Mouse (Mus musculus) right cerebral cortex, postnatal 10 days (tissue): ENCODE measurements around the gene Zfp648.
A peak's percentile ranks its signal among the peaks of the same experiment; 100 is the strongest.

Experiments used
- DNase-seq, 2 experiments: peaks; one replicate each; pipeline ENCODE4 v3.0.0; 2021; ENCODE audit warnings: low spot score in 2 of 2

Gene Zfp648

DNA sequence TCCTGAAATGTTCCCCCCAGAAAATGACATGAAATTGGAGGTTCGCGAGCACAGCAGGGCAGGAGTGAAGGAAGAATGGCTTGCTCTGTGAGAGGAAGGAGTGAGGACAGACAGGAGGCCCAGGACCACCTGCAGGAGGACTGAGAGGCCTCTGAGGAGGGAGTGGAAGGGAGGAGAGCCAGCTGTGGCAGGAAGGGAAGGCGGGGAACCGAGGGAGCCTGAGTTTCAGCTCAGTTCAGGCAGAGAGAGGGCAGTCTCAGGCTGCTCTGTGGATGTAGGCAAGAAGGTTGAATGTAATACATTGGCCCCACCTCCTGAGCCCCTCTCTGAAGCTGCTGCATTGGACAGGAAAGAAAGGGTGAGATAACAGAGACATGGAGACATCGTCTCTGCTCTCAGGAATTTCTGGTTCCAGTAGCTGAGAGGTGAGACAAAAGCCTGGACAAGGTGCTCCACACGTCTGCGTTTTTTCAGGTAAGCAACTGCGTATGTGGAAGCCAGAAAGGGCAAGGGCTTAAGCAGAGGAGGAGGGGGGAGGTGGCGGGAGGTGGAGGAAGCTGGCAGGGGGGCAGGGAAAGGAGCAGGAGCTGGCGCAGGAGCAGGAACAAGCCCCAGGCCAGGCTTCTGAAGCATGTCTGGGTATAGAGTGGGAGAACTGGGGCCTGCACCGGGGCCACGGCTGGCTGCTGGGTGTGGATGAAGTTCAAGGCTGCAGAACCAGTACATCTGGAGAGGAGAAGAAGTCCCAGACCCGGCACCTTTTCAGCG is at the start of gene Zfp648:
Gene Zfp648, plus strand, starts transcription at position 233 of the 768 bp plus-strand sequence.
- DNase-seq, result no peak

DNA sequence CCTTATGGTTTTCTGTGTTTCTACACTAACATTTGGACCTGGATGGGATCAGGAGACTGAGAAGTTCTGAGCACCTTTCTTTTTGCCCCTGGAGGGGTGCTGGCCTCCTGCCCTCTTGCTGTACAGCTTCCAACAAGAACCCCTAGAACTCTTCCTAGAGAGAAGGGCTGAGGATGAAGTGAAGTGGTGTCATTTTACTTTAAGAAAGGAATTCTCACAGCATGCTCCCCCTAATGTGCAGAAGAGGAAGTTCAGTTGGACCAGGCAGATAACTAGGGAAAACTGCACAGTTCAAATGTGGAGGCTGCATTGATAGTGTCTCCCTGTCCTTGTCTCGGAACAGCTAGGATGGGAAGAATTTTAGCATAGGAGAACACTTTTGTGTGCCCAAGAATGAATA is 48.4 kb upstream of the Zfp648 start:
- DNase-seq, result no peak

DNA sequence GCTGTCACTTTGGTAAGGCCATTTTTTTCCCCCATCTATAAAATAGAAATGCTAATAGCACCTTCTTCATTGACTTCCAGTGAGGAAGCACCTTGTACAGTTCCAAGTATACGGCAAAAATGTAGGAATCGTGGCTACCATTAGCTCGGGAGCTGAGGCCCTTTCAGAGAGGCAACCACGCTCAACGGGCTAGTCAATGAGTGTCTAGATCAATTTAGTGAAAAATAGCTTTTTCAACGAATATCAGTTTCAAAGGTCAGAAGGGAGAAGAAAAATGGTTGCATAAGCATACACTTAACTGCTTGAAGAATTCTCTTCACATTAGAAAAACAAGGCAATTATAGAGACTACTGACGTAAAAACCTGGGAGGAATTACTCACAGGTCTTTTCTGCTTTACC is 47.2 kb upstream of the Zfp648 start:
- no peak for DNase-seq

DNA sequence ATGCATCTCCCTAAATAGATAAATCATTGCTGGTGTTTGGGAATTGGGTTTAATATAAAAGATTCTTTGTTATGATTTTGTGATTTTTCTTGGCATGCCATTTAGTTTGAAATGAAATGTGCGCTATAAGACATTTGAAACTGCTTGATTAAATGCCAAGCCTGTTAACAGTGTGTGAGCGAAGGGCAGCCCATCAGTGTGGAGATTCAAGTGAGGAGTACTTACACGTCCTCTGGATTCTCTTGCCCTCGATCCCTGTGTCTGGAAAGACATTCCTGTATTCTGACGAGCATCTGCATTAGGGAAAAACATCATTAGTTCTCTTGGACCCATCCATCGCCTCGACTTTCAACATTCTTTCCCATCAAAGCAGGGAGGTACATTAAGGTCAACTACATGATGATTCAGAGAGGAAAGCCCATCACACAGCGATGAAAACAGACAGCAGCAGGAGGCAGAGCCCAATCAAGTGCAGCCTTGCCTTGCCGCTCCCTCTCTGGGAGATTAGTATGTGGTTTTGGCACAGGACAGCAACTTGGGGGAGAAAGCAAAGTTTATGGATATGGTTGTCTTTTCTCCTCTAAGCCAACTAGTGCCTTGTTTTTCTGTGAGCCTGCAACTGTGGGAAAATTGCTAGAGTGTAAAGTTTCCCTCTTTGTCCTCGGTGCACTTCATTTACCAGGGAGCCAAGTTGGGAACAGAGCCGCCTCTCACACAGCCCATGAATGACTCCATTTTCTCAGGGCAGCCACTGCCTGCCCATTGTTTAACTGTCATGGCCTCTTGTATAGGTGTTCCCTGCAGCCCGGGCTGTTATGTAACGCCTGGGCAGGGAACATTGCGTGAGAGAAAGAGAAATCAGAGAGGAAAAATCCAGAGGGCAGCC is 44.6 kb upstream of the Zfp648 start:
- DNase-seq, result peak; percentile 79 to 87

DNA sequence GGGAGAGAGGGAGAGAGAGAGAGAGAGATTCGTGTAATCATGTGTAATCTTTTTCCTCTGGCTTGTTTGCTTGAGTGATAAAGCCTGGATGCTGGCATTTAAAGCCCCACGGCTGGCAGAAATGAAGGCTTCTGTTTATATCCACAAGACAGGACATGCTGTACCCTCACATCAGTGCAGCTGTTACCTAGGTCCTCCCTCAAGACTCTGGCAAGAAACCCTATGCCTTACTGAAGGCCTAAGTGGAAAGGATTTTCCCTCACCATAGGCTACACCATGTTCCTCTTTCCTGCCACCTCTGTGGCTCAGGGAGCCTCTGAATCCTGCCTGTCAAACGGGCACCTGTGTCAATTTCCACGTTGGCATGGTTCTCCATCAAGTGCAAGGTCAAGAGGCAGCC is 43.9 kb upstream of the Zfp648 start:
- DNase-seq, result peak; percentile 41 to 46

DNA sequence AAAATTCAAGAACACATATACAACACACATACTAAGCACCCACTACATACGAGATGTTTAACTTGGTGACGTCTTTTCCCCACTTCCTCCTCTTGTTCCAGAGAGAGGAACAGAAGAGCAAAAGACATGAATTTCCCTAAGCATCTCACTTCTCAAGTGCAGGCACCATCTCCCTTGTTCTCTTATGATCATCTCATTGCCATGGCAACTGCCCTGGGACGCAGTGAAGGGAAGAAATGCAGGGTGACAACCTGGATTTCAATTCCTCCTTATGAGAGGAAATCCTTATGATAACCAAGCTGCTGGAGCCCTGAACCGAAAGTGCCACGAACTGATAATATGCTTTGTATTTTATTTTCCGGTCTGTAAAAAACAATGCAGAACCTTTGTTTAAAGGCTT is 33.3 kb upstream of the Zfp648 start:
- no peak for DNase-seq

DNA sequence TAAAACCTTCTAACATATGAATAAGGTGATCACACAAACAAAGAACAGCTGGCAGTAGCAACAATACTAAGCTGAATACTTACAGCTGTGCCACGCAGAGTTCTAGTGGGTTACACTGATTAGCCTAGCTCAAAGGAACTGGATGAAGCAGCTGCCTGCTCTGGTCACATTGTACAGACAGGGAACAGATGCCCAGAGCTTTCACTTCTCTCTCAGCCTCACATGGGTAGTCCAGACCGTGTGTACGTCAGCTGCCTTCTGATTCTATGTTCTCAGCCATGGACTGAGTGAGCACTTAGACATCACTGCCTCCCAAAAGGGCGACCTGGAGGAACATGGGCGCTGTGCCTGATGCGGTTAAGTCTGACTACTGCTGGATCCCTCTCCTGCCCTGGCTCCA is 25.7 kb upstream of the Zfp648 start:
- DNase-seq, result peak; percentile 33 to 56

DNA sequence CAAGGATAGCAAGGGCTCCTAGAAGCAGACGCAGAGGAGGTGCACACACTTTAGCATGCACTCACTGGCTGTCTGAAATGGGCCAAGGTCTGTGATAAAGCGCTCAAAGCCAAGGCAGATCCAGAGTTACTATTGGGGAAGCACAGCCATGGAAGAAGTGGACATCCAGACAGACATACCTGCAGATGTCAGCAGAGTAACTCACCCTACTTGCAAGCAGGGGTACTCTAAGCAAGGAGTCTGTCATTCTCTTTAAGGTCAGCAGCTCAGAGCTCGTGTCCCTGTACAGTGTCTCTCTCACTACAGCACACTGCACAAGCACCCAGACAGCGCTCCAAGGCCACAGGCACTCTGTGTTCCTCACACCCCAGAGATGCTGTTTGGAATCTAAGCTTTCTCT is 23.2 kb upstream of the Zfp648 start:
- DNase-seq, result no peak

DNA sequence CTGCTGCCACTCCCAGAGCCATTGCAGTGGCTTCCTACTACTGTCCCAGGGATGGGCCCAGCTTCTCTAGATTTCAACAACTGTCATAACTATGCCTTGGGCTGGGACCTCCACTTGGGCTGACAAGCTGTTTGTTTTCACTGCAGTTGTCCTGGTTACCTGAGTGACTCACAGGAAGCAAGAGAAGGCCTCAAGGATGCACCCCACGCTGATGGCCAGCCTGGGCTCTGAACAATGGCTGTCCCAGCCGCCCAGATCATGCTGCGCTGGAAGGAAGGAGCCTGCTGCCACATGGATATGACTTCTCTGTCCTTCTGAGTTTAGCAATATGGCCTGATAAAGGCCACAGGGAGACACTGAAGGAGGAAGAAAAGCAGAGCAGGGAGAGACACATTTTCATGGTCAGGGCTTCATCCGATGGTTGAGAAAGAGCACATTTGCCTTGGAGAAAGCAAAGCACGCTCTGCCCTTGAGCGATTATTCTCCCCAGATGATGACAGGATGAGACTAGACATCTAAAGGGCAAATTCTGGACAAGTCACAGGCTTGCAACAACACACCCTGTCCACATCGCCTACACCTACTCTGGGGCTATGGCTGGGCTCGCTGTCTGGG is 22.3 kb upstream of the Zfp648 start:
- no peak for DNase-seq

DNA sequence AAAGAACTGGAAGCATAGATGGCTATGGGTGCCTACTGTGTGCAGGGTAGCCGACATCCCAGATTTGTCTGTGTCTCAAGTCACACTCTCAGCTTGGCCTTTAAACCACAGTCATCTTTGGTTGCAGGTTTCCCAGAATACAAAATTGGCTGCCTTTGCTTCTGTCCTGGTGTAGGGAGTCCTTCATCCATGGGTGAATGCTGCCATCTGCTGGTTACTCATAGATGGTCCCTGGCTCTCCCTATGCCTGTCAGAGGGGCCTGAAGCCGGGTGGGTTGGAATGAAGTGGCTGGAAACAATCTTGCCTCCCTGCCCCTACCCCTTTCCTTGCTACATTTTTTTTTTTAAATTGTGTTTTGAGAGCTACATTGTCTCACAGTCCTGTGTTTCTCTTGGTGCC is 20.0 kb upstream of the Zfp648 start:
- peak; percentile 89 to 91 for DNase-seq

DNA sequence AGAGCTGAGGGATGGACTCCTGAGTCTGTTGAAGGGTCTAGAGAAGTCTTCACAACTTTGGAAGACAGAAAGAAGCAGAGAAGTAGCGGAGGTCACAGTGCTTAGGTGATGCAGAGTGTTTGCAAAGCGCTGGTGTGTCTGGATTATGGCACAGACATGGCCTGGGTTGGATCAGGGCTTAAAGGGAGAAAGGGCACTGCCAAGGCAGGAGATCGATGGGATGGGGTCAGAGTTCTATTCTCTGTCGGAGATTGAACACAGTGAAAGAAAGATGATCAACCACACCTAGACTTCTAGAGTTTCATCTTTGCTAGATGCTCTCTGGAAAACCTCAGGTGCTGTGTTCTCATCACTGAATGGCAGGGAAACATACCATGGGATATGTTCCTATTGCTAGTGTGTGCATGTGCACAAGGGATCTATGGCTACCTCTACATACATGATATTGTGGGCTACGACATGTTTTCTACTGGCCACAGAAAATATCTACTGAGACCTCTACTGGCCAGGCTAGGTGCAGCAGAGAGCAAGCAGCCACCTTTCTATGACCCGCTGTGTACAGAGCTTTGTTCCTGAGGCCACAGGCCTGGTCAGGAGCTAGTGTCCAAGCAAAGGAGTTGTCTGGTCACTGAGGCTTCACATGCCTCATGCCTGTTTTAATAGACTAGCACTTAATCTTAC is 18.5 kb upstream of the Zfp648 start:
- DNase-seq, result no peak

DNA sequence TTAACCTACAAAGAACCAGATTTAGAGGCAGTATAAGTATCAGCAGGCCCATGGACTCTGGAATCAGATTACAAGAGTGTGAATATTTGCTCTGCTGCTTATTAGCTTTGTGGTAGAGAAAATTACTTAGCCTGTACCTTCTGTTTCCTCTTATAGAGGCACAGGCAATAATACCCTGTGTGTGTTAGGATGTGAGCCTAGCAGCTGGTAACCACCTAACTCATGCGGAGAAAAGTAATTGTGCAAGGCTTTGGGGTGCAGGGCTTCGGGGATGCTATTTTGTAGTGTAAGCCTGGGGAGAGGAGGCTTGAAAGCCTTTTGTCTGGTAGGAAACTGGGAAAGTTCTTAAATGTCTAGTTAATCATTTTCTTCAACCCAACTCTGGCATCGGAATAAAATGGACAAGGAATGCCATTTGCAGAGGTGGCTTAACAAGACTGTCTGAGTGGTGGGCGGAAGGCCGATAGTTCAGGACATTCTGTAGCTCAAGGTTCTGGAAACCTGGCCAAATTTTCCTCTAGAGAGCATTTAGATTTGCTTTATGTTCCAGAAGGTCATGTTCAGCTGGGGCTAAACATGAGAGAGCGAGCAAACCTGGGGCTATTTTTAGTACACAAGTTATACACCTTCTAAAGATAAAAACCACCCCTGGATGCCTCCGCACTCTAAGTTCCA is 17.8 kb upstream of the Zfp648 start:
- DNase-seq, result no peak

DNA sequence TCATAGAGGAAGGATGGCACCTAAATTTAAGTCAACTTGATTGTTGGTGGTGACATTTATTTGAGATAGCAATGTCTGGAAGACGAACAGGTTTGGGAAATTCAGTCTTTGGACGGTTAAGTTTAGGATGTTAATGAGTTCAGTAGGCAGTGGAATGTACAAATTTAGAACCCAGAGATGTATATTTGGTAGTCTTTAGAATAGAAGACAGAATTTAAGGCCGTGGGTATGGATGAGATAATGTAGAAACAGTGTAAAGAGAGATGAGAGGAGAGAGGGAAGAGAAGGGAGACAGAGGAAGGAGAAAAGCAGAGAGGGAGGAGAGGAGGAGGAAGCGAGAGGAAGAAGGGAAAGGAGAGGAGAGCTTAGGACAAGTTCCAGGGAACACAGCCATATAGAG is 12.8 kb upstream of the Zfp648 start:
- DNase-seq, result no peak

DNA sequence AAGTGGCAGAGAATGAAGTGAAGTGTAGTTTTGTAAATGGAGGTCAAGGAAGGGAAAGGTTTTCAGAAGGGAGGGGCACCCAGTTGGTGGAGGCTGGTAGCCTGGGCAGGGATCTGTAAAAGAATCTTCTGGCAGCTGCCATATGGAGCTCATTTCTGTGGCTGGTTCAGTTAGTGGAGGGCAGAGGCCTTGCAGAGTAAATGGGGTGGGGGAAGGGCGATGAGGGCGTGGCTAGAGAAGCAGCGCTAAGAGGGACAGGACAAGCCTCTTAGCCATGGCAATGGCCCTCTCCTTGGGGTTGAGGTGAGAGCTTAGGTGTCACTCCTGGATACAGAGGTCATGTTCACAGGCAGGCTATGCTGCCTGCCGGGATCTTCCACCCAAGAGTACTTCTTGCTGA is 12.4 kb upstream of the Zfp648 start:
- peak in 1 of 2 experiments; percentile 54 for DNase-seq

DNA sequence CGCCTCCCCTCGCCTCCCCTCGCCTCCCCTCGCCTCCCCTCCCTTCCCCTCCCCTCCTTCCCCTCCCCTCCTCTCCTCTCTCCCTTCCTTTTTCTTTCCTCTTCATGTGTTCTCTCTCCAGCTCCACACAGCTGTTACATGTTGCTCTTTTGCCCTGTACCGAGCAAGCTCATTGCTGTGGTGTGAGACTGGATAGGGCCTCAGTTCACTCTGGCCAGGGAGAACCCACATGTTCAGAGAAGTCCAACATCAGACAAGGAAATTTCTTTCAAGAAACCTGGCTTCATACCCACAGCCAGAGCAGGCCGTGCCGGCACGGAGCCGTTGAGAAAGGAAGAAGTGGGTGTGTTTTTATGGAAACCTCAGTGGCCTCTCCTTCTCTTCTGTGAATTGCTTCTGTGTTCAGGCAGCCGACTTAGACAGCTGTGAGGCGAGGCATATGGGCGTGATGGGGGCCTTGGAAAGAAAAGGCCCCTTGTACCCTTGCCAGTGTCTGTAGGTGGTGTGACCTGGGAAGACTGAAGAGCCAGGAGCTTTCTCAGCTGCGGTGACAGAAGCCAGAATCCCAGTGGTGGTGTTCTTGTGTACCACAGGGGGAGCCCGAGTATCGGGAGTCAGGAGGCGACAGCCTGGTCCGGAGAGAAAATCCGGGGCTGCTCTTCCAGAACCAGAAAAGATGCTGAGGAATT is 11.0 kb upstream of the Zfp648 start:
- peak; percentile 83 to 85 for DNase-seq

DNA sequence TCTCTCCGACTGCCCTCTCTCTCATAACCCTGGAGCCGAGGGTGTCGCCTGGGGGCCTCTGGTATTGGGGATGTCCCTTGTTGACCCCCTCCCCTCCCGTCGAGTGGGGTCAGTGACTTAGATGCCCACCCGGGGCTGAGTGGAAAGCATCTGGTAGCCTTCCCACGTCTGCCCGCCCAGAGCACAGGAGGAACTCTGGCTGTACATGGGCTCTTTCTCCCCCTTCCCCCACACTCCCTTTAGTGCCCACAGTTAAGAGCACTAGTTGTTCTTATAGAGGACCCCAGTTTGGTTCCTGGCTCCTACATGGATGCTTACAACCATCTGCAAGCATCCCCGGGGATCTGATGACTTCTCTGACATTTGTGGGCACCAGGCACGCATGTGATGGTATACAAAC is 2.1 kb upstream of the Zfp648 start:
- DNase-seq, result no peak

DNA sequence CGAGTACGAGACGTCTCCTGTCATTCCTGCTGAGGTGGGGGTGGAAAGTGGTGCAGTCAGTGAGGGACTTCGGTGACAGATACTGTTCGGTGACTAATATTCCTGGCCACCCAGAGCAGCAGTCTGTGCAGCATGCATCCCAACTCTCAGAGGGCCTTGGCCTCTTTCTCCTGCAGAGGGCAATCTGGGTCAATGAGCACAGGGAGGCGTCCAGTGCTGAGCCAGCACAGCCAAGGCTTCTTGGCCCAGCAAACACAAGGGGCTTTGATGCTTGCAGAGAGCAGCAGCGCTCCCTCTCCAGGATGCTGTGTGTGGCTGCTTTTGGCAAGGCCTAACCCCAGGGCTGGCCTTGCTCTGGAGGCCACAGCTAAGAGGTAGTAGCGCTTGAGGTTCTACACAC is 1.6 kb downstream of the Zfp648 start:
- DNase-seq, result peak; percentile 71 to 82

DNA sequence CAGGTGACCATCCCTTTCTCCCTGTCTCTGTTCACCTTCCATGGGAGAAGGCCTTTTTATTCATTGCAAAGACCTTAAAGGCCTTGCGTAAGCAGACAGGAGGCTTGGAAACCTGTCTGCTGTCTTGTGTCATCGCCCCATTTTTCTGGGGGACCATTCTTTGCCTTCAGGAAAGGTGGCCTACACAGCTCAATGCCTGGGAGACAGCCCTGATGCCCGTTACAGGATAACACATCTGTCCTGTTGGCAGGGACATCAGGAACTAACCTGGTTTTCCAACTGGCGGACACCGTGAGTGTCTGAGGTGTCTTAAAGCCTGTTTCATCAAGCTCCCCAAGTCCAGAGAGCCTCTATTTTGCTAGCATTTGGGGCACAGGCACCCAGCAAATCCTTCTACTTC is 2.4 kb downstream of the Zfp648 start:
- no peak for DNase-seq

DNA sequence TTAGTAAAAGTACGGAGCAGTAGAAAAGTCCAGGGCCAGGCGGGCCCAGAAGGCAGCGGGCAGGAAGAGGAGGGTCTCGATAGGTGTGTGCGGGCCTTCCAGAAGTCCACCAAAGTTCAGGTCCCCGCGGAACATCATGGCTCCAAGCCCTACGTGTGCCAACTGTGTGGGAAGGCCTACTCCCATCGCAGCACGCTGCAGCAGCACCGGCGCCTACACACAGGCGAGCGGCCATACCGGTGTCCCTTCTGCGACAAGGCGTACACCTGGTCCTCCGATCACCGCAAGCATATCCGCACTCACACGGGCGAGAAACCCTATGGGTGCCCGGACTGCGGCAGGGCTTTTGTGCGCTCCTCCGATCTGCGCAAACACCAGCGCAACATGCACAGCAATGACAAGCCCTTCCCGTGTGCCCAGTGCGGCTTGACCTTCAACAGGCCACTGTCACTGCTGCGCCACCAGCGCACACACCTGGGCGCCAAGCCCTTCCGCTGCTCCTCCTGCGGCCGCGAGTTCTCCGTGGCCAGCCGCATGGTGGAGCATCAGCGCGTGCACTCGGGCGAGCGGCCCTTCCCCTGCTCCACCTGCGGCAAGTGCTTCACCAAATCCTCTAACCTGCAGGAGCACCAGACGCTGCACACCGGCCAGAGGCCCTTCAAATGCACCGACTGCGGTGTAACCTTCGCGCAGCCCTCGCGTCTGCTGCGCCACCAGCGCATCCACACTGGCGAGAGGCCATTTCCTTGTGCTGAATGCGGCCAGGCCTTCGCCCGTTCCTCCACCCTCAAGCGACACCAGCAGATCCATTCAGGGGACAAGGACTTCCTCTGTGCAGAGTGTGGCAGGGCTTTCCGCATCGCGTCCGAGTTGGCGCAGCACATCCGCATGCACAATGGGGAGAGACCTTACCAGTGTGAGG is 3.9 kb downstream of the Zfp648 start:
- peak; percentile 62 to 64 for DNase-seq

DNA sequence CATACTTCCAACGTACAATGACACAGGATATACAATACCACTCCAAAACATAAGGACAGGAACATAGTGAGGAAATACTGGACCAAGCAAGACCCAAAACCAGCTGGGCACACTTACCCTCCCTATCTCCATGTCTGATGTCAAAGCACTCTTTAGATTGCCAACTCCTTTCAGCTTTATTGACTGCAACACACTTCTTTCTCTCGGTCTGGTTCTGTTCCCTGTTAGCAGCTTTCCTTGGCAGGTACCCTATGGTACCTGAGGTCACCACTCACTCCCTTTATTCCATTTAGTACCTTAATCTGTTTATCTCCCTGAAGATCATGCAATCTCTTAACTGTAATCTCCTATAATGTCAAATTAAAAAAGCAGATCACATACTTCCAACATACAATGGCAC is 19.0 kb downstream of the Zfp648 start:
- DNase-seq, result no peak
